Mouse (Mus musculus) forebrain, postnatal 0 days (tissue): ENCODE data around the gene Map4. TPM values are rescaled to one million over a fixed set of nuclear protein-coding genes. Genes with fewer than 3 reads are reported as not detected.
"Not testable (repeated sequence)": the region's sequence is repeated elsewhere in the genome, so short reads cannot be mapped to it uniquely, and the experiment has no call there.

Source experiments
- ATAC-seq: fragments of 200-750 bp; cut with Nextera tagmentation; 2 replicates; pipeline ENCODE4 v1.8.0; 2017; ENCODE audit warnings: mild to moderate bottlenecking, moderate library complexity
- DNase-seq: peaks from one replicate; pipeline ENCODE4 v3.0.0-alpha.2; 2015
- H3K27ac ChIP-seq: fragments of 300-500 bp; sonication (generic); 2 replicates; pipeline ENCODE4 v1.5.1; 2014; ENCODE audit warnings: low read depth, mild to moderate bottlenecking, antibody characterized with exemption, low read length, moderate library complexity, mixed read lengths
- H3K27me3 ChIP-seq: fragments of 300-500 bp; sonication (generic); 2 replicates; pipeline ENCODE4 v1.6.1; 2014; ENCODE audit warnings: mild to moderate bottlenecking, low read length, mixed read lengths; ENCODE audit not compliant: insufficient read depth
- H3K36me3 ChIP-seq: fragments of 300-500 bp; sonication (generic); 2 replicates; pipeline ENCODE4 v1.6.1; 2014; ENCODE audit warnings: mild to moderate bottlenecking, moderate library complexity; ENCODE audit not compliant: insufficient read depth
- H3K4me1 ChIP-seq: fragments of 300-500 bp; sonication (generic); 2 replicates; pipeline ENCODE4 v1.6.1; 2014; ENCODE audit warnings: antibody characterized with exemption; ENCODE audit not compliant: insufficient read depth
- H3K4me2 ChIP-seq: fragments of 300-500 bp; sonication (generic); 2 replicates; pipeline ENCODE4 v1.6.1; 2014; ENCODE audit warnings: low read depth, mild to moderate bottlenecking, moderate library complexity
- H3K4me3 ChIP-seq: fragments of 300-500 bp; sonication (generic); 2 replicates; pipeline ENCODE4 v1.5.1; 2014; ENCODE audit warnings: low read depth, low read length, mixed read lengths
- H3K9ac ChIP-seq: fragments of 300-500 bp; sonication (generic); 2 replicates; pipeline ENCODE4 v1.6.1; 2014; ENCODE audit warnings: mild to moderate bottlenecking
- H3K9me3 ChIP-seq: fragments of 300-500 bp; sonication (generic); 2 replicates; pipeline ENCODE4 v1.6.1; 2016; ENCODE audit warnings: low read length
- CTCF ChIP-seq: sonication (generic); IDR thresholded peaks from 2 replicates; pipeline ENCODE4 v1.5.1; 2016; ENCODE audit warnings: antibody characterized with exemption, control low read depth, low read depth
- WGBS: fragments of 180-500 bp; shearing (Covaris S2); extraction: QIAGEN DNeasy Blood & Tissue Kit; methylation state at CpG from one replicate; pipeline ENCODE4 v1.1.7; 2014; 5-methylcytosine and 5-hydroxymethylcytosine counted together
- polyA plus RNA-seq: library from polyadenylated mRNA; unstranded; fragments of >200 nt; fragmentation: Nextera tagmentation; extraction: Ambion mirVana; gene quantifications from 2 replicates; pipeline ENCODE4 v1.2.1, GENCODE M21; 2015
- total RNA-seq: library from RNA; depleted of rRNA; stranded (reverse); fragments of >200 nt; gene quantifications from 2 replicates; pipeline ENCODE4 v1.2.3, GENCODE M21; 2014

Map4 gene
- total and polyA plus RNA-seq, 2 experiments from 2014 or later = 201 to 237 TPM

GRCm38 (mm10) chr9:109964761-109965160 lies 33.5 kb downstream of the Map4 start:
- H3K9me3 ChIP-seq = no peaks in the 10 kb centered on the region
- no peak for DNase-seq
- H3K9ac ChIP-seq = no peak overlapping the region
- no peak overlapping the region for H3K4me2 ChIP-seq
- no peaks in the 10 kb centered on the region for H3K36me3 ChIP-seq
- H3K27me3 ChIP-seq = no peaks in the 10 kb centered on the region
- peaks cover 9% of the 10 kb centered on the region; the same call in 1 of the 2 replicates for H3K4me1 ChIP-seq
- no peak overlapping the region for H3K27ac ChIP-seq
- no peak overlapping the region for H3K4me3 ChIP-seq
- no peak for TF ChIP-seq CTCF
- no peak for ATAC-seq

- H3K4me1 ChIP-seq = peaks cover 11% of the 10 kb centered on the region; the same call in 1 of the 2 replicates
- peak; percentile 4 for DNase-seq
Measured at GRCm38 (mm10) chr9:109968351-109969116, 37.3 kb downstream of the Map4 start.

GRCm38 (mm10) chr9:109969181-109969580 lies 37.9 kb downstream of the Map4 start:
- DNase-seq = no peak
- peak; percentile 23; the same call in 1 of the 2 replicates for ATAC-seq
- H3K4me1 ChIP-seq = peaks cover 11% of the 10 kb centered on the region; the same call in 1 of the 2 replicates
- no peak overlapping the region for H3K9ac ChIP-seq
- TF ChIP-seq CTCF = no peak
- no peaks in the 10 kb centered on the region for H3K9me3 ChIP-seq
- no peak overlapping the region for H3K4me3 ChIP-seq
- H3K27ac ChIP-seq = no peak overlapping the region
- no peaks in the 10 kb centered on the region for H3K36me3 ChIP-seq
- WGBS = 44% methylated on average over 3 of the region's 3 CpGs
- H3K4me2 ChIP-seq = no peak overlapping the region
- no peaks in the 10 kb centered on the region for H3K27me3 ChIP-seq

More at GRCm38 (mm10) chr9:109968351-109969116, 37.3 kb downstream of the Map4 start:
- Histone ChIP-seq H3K4me2 (no peak overlapping the region), H3K36me3 (no peaks in the 10 kb centered on the region), H3K27ac (no peak overlapping the region), H3K9me3 (no peaks in the 10 kb centered on the region), H3K9ac (no peak overlapping the region), H3K27me3 (no peaks in the 10 kb centered on the region), H3K4me3 (no peak overlapping the region)
- 0 out of 2 replicates have a peak, but pooled peaks have one; percentile 45 for ATAC-seq
- TF ChIP-seq CTCF = no peak
- 45% methylated on average over 4 of the region's 4 CpGs for WGBS

GRCm38 (mm10) chr9:109969792-109970336 lies 38.6 kb downstream of the Map4 start:
- WGBS = 67% methylated on average over 4 of the region's 4 CpGs
- ATAC-seq (no peak), DNase-seq (peak; percentile 24)
- TF ChIP-seq CTCF = no peak
- H3K9me3 ChIP-seq = no peaks in the 10 kb centered on the region
- no peak overlapping the region for H3K9ac ChIP-seq
- peaks cover 11% of the 10 kb centered on the region; the same call in 1 of the 2 replicates for H3K4me1 ChIP-seq
- H3K4me2 ChIP-seq = no peak overlapping the region
- H3K36me3 ChIP-seq = no peaks in the 10 kb centered on the region
- no peak overlapping the region for H3K27ac ChIP-seq
- H3K4me3 ChIP-seq = no peak overlapping the region
- H3K27me3 ChIP-seq = no peaks in the 10 kb centered on the region

GRCm38 (mm10) chr9:109971711-109972110 lies 40.5 kb downstream of the Map4 start:
- not testable (repeated sequence) for H3K4me3 ChIP-seq, H3K36me3 ChIP-seq, H3K27me3 ChIP-seq, H3K9ac ChIP-seq, H3K27ac ChIP-seq, H3K9me3 ChIP-seq, H3K4me2 ChIP-seq, DNase-seq, ATAC-seq
- WGBS = 95% methylated on average over 5 of the region's 5 CpGs
- peaks cover 11% of the 10 kb centered on the region; the same call in 1 of the 2 replicates for H3K4me1 ChIP-seq

GRCm38 (mm10) chr9:109980223-109980622 lies 49.0 kb downstream of the Map4 start:
- not testable (repeated sequence) for H3K9me3 ChIP-seq, ATAC-seq, H3K4me3 ChIP-seq, H3K27me3 ChIP-seq, DNase-seq, H3K4me2 ChIP-seq, H3K9ac ChIP-seq, H3K4me1 ChIP-seq, H3K27ac ChIP-seq
- H3K36me3 ChIP-seq = peaks cover 11% of the 10 kb centered on the region
- 93% methylated on average over 4 of the region's 4 CpGs for WGBS

- H3K27ac ChIP-seq = no peak overlapping the region
- H3K36me3 ChIP-seq = peaks cover 7% of the 10 kb centered on the region
- no peak overlapping the region for H3K4me3 ChIP-seq
- no peaks in the 10 kb centered on the region for H3K27me3 ChIP-seq
- peak; percentile 91 for TF ChIP-seq CTCF
- H3K9ac ChIP-seq = no peak overlapping the region
- peak; percentile 94 for ATAC-seq
- 23% methylated on average over 4 of the region's 4 CpGs for WGBS
- no peaks in the 10 kb centered on the region for H3K4me1 ChIP-seq
- peak; percentile 79 for DNase-seq
- no peak overlapping the region for H3K4me2 ChIP-seq
- H3K9me3 ChIP-seq = no peaks in the 10 kb centered on the region
Measured at GRCm38 (mm10) chr9:109985416-109985815, 54.2 kb downstream of the Map4 start.
